Mouse (Mus musculus) adrenal gland, postnatal 4 days (tissue): ENCODE results near the gene Ms4a7. TPM values are rescaled to one million over a fixed set of nuclear protein-coding genes. Genes with fewer than 3 reads are reported as not detected.

Experiments
- total RNA-seq, 2 experiments: library from RNA; stranded (reverse); gene quantifications; 2 replicates each; pipeline ENCODE4 v1.2.3; 2021

The Ms4a7 gene
- total RNA-seq, 2 experiments from 2014 or later = 2.3 to 3.1 TPM

Other genes with a start within 250 kb of the Ms4a7 start
- gene 1700017D01Rik, start 205.3 kb downstream of the Ms4a7 start, total RNA-seq = not detected
- gene 1700025F22Rik, start 170.8 kb downstream of the Ms4a7 start, total RNA-seq = not detected
- not detected for gene Ms4a13, start 139.4 kb downstream of the Ms4a7 start, total RNA-seq
- not detected for gene Ms4a12, start 103.7 kb downstream of the Ms4a7 start, total RNA-seq
- 1 to 10 TPM in 1 of 2 experiments, under 1 TPM in 1; 0.50 to 1.2 TPM for gene Ms4a1, start 69.9 kb downstream of the Ms4a7 start, total RNA-seq
- gene Ms4a5, start 52.3 kb downstream of the Ms4a7 start, total RNA-seq = not detected
- gene Ms4a14, start 21.7 kb downstream of the Ms4a7 start, total RNA-seq = under 1 TPM; 0.08 to 0.11 TPM
- gene Ms4a4a, start 39.4 kb upstream of the Ms4a7 start, total RNA-seq = 1 to 10 TPM; 5.4 to 6.5 TPM
- gene Ms4a4c, start 68.6 kb upstream of the Ms4a7 start, total RNA-seq = not detected
- gene Ms4a4b, start 107.4 kb upstream of the Ms4a7 start, total RNA-seq = 1 to 10 TPM in 1 of 2 experiments, under 1 TPM in 1; 0.71 to 1.6 TPM
- gene Ms4a6c, start 133.2 kb upstream of the Ms4a7 start, total RNA-seq = 10 to 100 TPM; 10.2 to 10.3 TPM
- not detected for gene Gm8369, start 149.8 kb upstream of the Ms4a7 start, total RNA-seq
- 1 to 10 TPM; 4.4 to 5.5 TPM for gene Ms4a6b, start 180.4 kb upstream of the Ms4a7 start, total RNA-seq
- under 1 TPM; 0.39 to 0.68 TPM for gene Ms4a4d, start 200.7 kb upstream of the Ms4a7 start, total RNA-seq